Mouse (Mus musculus) megakaryocyte, embryonic 14.5 days (primary cell): ENCODE data around the gene Pax4.

Experiments
- FLI1 ChIP-seq: IDR thresholded peaks from 2 replicates; pipeline ENCODE4 v1.6.1; 2012; ENCODE audit warnings: low read length, inconsistent platforms, mixed read lengths
- GATA1 ChIP-seq: IDR thresholded peaks from 3 replicates; pipeline ENCODE4 v1.6.1; 2012; ENCODE audit warnings: mixed read lengths, low read length, inconsistent platforms, borderline replicate concordance

GRCm38 (mm10) chr6:28425019-28425418, 24.1 kb downstream of the Pax4 start:
- TF ChIP-seq GATA1, result no peak
- TF ChIP-seq FLI1, result no peak
